Mouse (Mus musculus) kidney, adult 2 months (tissue): Measurements from ENCODE around the gene Cirbp. TPM values are rescaled to one million over a fixed set of nuclear protein-coding genes. Genes with fewer than 3 reads are reported as not detected.
A peak's percentile ranks its signal among the peaks of the same experiment; 100 is the strongest.

ENCODE experiments used
- DNase-seq: peaks from one replicate; pipeline ENCODE4 v3.0.0; 2021
- H3K27ac ChIP-seq: fragments of 200-500 bp; 2 replicates; pipeline ENCODE4 v1.5.1; 2012; ENCODE audit warnings: low read depth, low read length, control low read depth, inconsistent platforms; ENCODE audit not compliant: insufficient read depth
- H3K27me3 ChIP-seq: fragments of 200-500 bp; replicated peaks from 2 replicates; pipeline ENCODE4 v1.6.1; 2012; ENCODE audit warnings: mild to moderate bottlenecking, moderate library complexity, low read length, inconsistent platforms; ENCODE audit not compliant: control insufficient read depth, insufficient read depth
- H3K36me3 ChIP-seq: fragments of 200-500 bp; 2 replicates; pipeline ENCODE4 v1.6.1; 2012; ENCODE audit warnings: mild to moderate bottlenecking, moderate library complexity, low read length, inconsistent platforms; ENCODE audit not compliant: control insufficient read depth, insufficient read depth
- H3K4me1 ChIP-seq: fragments of 200-500 bp; 2 replicates; pipeline ENCODE4 v1.6.1; 2011; ENCODE audit warnings: low read length; ENCODE audit not compliant: control insufficient read depth, insufficient read depth
- H3K4me3 ChIP-seq: fragments of 200-500 bp; 2 replicates; pipeline ENCODE4 v1.5.1; 2011; ENCODE audit warnings: mild to moderate bottlenecking, low read depth, low read length, control low read depth; ENCODE audit not compliant: insufficient read depth
- CTCF ChIP-seq: fragments of 200-500 bp; conservative IDR thresholded peaks from 2 replicates; pipeline ENCODE4 v1.5.1; 2011; ENCODE audit warnings: low read depth, mild to moderate bottlenecking, control low read depth, low read length, moderate library complexity, mixed read lengths; ENCODE audit not compliant: insufficient read depth, insufficient read length
- POLR2A ChIP-seq: fragments of 200-500 bp; IDR thresholded peaks from one replicate; pipeline ENCODE4 v1.6.1; 2011; ENCODE audit warnings: low read depth, low read length, control low read depth
- whole genome bisulfite sequencing: fragments of 180-500 bp; shearing (Covaris S2); methylation state at CpG from one replicate; pipeline ENCODE4 v1.1.7; 2018; 5-methylcytosine and 5-hydroxymethylcytosine counted together
- polyA plus RNA-seq: library from polyadenylated mRNA; depleted of rRNA; stranded (reverse); fragments of >200 nt; gene quantifications from 2 replicates; pipeline ENCODE4 v1.2.3, GENCODE M21; 2012

The Cirbp gene
- polyA plus RNA-seq, 1 experiment, result 86.7 TPM

- H3K27ac ChIP-seq, result no peak overlapping the region
- no peak overlapping the region for H3K4me3 ChIP-seq
- DNase-seq, result no peak
- H3K4me1 ChIP-seq, result 0 out of 2 replicates have a peak, but pooled peaks cover 1% of the 10 kb centered on the region
- peaks cover 3% of the 10 kb centered on the region; the same call in 1 of the 2 replicates for H3K36me3 ChIP-seq
- H3K27me3 ChIP-seq, result no peaks in the 10 kb centered on the region
- WGBS, result 86% methylated on average over 9 of the region's 9 CpGs
- TF ChIP-seq CTCF (no peak), POLR2A (no peak)
Observed at GRCm38 (mm10) chr10:80123932-80124562, 41.7 kb upstream of the Cirbp start.

- H3K36me3 ChIP-seq, result peaks cover 3% of the 10 kb centered on the region; the same call in 1 of the 2 replicates
- no peak overlapping the region for H3K4me3 ChIP-seq
Observed at GRCm38 (mm10) chr10:80127920-80128319, 37.9 kb upstream of the Cirbp start.

GRCm38 (mm10) chr10:80129846-80130245, 35.9 kb upstream of the Cirbp start:
- peak; percentile 43 for DNase-seq
- H3K4me3 ChIP-seq, result no peak overlapping the region
- H3K4me1 ChIP-seq, result peaks cover 16% of the 10 kb centered on the region; the same call in 1 of the 2 replicates
- no peaks in the 10 kb centered on the region for H3K27me3 ChIP-seq
- peak overlapping the region; percentile 34; the same call in 1 of the 2 replicates for H3K27ac ChIP-seq
- no peak for TF ChIP-seq POLR2A
- no peak for TF ChIP-seq CTCF
- H3K36me3 ChIP-seq, result peaks cover 3% of the 10 kb centered on the region; the same call in 1 of the 2 replicates
- 71% methylated on average over 9 of the region's 9 CpGs for whole genome bisulfite sequencing

More at GRCm38 (mm10) chr10:80127920-80128319, 37.9 kb upstream of the Cirbp start:
- no peak for DNase-seq
- no peak overlapping the region for H3K27ac ChIP-seq
- TF ChIP-seq CTCF (no peak), POLR2A (no peak)
- WGBS, result 93% methylated on average over 8 of the region's 8 CpGs
- H3K4me1 ChIP-seq, result peaks cover 16% of the 10 kb centered on the region; the same call in 1 of the 2 replicates
- H3K27me3 ChIP-seq, result no peaks in the 10 kb centered on the region

GRCm38 (mm10) chr10:80130403-80131031, 35.3 kb upstream of the Cirbp start:
- DNase-seq, result peak; percentile 88
- no peak overlapping the region for H3K4me3 ChIP-seq
- no peaks in the 10 kb centered on the region for H3K27me3 ChIP-seq
- H3K27ac ChIP-seq, result peak overlapping the region; percentile 34; the same call in 1 of the 2 replicates
- H3K36me3 ChIP-seq, result peaks cover 3% of the 10 kb centered on the region; the same call in 1 of the 2 replicates
- H3K4me1 ChIP-seq, result peaks cover 16% of the 10 kb centered on the region; the same call in 1 of the 2 replicates
- TF ChIP-seq CTCF (peak; percentile 32; the same call in 1 of the 2 replicates), POLR2A (no peak)
- WGBS, result 48% methylated on average over 18 of the region's 18 CpGs

GRCm38 (mm10) chr10:80131316-80131951, 34.4 kb upstream of the Cirbp start:
- TF ChIP-seq POLR2A (no peak), CTCF (no peak)
- Histone ChIP-seq H3K36me3 (peaks cover 3% of the 10 kb centered on the region; the same call in 1 of the 2 replicates), H3K4me3 (no peak overlapping the region), H3K27me3 (no peaks in the 10 kb centered on the region), H3K27ac (no peak overlapping the region), H3K4me1 (peaks cover 16% of the 10 kb centered on the region; the same call in 1 of the 2 replicates)
- no peak for DNase-seq
- 60% methylated on average over 55 of the region's 55 CpGs for WGBS

- H3K36me3 ChIP-seq, result peaks cover 3% of the 10 kb centered on the region; the same call in 1 of the 2 replicates
- no peak for TF ChIP-seq CTCF
- no peak for TF ChIP-seq POLR2A
- peaks cover 16% of the 10 kb centered on the region; the same call in 1 of the 2 replicates for H3K4me1 ChIP-seq
- no peak overlapping the region for H3K27ac ChIP-seq
- 74% methylated on average over 27 of the region's 27 CpGs for WGBS
- no peaks in the 10 kb centered on the region for H3K27me3 ChIP-seq
- no peak for DNase-seq
- no peak overlapping the region for H3K4me3 ChIP-seq
Observed at GRCm38 (mm10) chr10:80131952-80132350, 33.8 kb upstream of the Cirbp start.

- no peak overlapping the region for H3K27ac ChIP-seq
- H3K4me1 ChIP-seq, result peaks cover 16% of the 10 kb centered on the region; the same call in 1 of the 2 replicates
- DNase-seq, result no peak
- no peak overlapping the region for H3K4me3 ChIP-seq
- H3K27me3 ChIP-seq, result no peaks in the 10 kb centered on the region
- WGBS, result 42% methylated on average over 8 of the region's 8 CpGs
- H3K36me3 ChIP-seq, result no peaks in the 10 kb centered on the region; the same call in 1 of the 2 replicates
- TF ChIP-seq CTCF, result no peak
- TF ChIP-seq POLR2A, result no peak
Observed at GRCm38 (mm10) chr10:80133226-80133849, 32.4 kb upstream of the Cirbp start.
